Mouse (Mus musculus) heart, postnatal 14 days (tissue): Measurements from ENCODE around the gene Lce3a. TPM values are rescaled to one million over a fixed set of nuclear protein-coding genes. Genes with fewer than 3 reads are reported as not detected.
A peak's percentile ranks its signal among the peaks of the same experiment; 100 is the strongest.

Source experiments
- DNase-seq, 2 experiments: peaks; one replicate each; pipeline ENCODE4 v3.0.0; 2021 to 2022
- intact Hi-C: fragments of 180-260 bp; cut with DNase I; formaldehyde crosslinking; loops from one replicate; pipeline ENCODE4 v1.15.1; 2025
- long read RNA-seq, 2 experiments: library from polyadenylated mRNA; stranded (forward); transcript quantifications; one replicate each; pipeline ENCODE4 v2.0.0; 2021
- total RNA-seq, 2 experiments: library from RNA; stranded (reverse); gene quantifications; 2 replicates each; pipeline ENCODE4 v1.2.3; 2021

The Lce3a gene
- not detected for total RNA-seq
- long read RNA-seq, experiment 1, result 0 reads
- long read RNA-seq, experiment 2, result 0 reads

GRCm38 (mm10) chr3:92926130-92926529 is at the start of gene Lce3a:
TSS of gene Lce3a (minus strand) at chr3:92926230.
- intact Hi-C loops, result no loop called here
- DNase-seq, result no peak

DNA sequence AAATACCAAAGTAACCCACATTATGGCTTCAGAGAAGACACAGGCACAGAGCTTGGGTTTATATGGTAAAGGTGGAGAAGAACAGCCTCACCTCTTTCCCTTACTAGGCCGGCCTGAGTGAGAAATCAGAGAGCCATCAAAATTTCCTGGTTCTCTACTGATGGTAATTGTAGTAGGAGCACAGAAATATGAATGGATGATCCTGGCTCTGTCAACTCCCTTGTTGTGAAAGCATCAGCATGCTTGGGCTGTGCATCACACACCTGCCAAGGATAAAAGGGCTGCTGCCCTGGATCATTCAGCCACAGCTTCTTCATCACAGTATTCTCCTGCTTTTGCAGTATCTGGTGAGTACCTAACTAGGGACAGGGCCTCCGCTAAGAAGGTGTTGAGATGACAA is 40.7 kb upstream of the Lce3a start, which contains the start of gene Lce3e:
Gene Lce3e (plus strand): TSS at position 301 of the 400 bp plus-strand sequence.
- intact Hi-C loops, result no loop called here
- DNase-seq, result no peak

- intact Hi-C loops, result no loop called here
- no peak for DNase-seq
These were observed 31.1 kb upstream of the Lce3a start, which contains the start of gene Lce3d for GRCm38 (mm10) chr3:92957090-92957489. TSS of gene Lce3d (plus strand) at chr3:92957390.

DNA sequence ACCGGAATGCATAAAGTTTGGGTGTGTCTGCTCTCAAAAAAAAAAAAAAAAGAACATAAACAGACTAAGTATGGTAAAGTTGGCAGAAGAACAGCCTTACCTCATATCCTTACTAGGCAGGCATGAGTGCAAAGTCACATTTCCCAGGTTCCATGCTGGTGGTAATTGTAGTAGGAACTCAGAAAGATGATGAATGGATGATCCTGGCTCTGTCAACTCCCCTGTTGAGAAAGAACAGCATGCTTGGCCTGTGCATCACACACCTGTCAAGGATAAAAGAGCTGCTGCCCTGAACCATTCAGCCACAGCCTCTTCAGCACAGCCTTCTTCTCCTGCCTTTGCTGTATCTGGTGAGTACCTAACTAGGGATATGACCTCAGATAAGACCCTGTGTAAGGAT is 18.2 kb upstream of the Lce3a start, which contains the start of gene Lce3c:
Gene Lce3c (plus strand): TSS at position 301 of the 400 bp plus-strand sequence.
- intact Hi-C loops, result no loop called here

GRCm38 (mm10) chr3:92932679-92933078 is 6.6 kb upstream of the Lce3a start, which contains the start of gene Lce3b:
TSS of gene Lce3b (plus strand) at chr3:92932979.
- no peak for DNase-seq
- intact Hi-C loops, result no loop called here

More for the DNA sequence above, 18.2 kb upstream of the Lce3a start, which contains the start of gene Lce3c:
- no peak for DNase-seq

DNA sequence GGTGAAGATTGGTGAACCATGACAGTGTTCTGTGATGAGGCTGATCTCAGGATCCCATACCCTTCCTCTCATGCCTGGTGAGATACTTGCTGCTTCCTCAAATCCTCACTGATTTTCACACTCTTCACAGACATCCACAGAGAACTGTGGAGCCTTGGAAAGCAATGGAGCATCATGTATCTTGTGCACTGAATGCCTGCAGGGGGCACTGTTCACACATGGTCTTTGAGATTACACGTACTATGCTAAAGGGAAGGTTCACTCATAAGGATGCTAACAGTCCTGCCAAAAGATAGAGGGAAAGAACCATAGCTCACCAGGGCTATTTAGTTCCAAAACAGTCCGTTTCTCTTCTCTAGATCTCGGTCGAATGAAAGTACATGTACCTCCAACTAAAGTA is 5.7 kb downstream of the Lce3a start:
- intact Hi-C loops, result no loop called here
- DNase-seq, result peak in 1 of 2 experiments; percentile 2

- peak in 1 of 2 experiments; percentile 17 for DNase-seq
- intact Hi-C loops, result loop anchor here (10.0 kb wide), 2 partner anchors 117 to 497 kb away; no protein-coding TSS in a partner anchor
These were observed 18.5 kb downstream of the Lce3a start for GRCm38 (mm10) chr3:92907571-92907970.

GRCm38 (mm10) chr3:92905182-92905581 is 20.8 kb downstream of the Lce3a start:
- DNase-seq, result no peak
- intact Hi-C loops, result loop anchor here (10.0 kb wide), 2 partner anchors 120 to 500 kb away; no protein-coding TSS in a partner anchor

DNA sequence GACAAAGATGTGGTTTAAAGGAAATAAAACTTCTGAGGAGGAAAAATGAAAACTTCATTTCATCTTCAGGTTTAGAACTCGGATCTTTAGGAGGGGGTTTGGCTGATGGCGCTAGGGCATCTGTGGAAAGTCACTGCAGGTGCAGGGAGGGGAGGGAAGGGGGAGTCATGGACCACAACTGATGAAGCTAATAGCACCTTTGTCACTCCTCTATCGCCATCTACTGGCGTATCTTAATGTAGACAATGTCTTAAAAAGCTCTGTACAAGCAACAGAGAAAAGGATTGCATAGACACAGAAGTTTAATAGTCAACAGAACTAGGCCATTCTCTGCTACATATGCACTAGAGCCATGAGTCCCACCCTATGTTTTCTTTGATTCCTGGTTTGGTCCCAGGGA is 22.4 kb downstream of the Lce3a start:
- DNase-seq, result no peak
- intact Hi-C loops, result loop anchor here (10.0 kb wide), 2 partner anchors 121 to 501 kb away; no protein-coding TSS in a partner anchor

DNA sequence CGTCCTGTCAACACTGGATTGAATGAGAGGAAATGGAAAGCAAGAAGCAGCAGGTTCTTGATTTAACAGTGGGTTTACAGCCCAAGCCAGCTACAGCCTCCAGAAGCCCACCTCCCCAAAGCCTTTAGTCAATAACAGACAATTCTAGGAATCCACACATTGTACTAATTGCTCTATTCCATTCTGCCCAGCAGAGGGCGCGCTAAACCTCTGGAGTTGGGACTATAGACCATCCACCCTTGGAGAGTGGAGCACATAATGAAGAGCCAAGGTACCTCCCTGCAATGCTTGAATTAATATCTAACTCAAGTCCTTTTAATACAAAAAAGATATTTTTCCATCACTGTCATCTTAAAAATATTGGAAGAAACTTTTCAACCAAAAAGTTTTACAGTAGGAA is 23.0 kb downstream of the Lce3a start:
- intact Hi-C loops, result loop anchor here (10.0 kb wide), 2 partner anchors 122 to 502 kb away; no protein-coding TSS in a partner anchor
- peak; percentile 4 to 20 for DNase-seq

- intact Hi-C loops, result no loop called here
- no peak for DNase-seq
These were observed 31.5 kb downstream of the Lce3a start for GRCm38 (mm10) chr3:92894489-92894888.

DNA sequence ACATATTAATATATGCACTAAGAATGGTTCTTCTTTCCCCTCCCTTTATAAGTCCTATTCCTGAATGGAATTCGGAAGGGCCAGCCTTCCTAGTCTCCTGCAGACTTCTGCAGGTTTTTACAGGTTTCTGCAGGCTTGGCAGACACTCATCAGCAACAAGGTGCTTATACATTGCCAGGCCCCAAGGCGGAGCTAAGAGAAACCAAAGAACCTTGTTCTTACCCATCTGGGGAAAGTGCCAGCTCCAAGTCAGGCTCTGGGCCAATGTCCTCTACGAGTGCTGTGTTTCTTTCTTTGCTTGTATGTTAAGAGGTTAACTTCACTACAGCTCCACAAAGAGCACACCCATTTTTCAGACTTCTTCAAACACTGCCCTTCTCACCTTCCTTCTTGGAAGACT is 32.0 kb downstream of the Lce3a start:
- intact Hi-C loops, result no loop called here
- DNase-seq, result no peak

Other genes with a start within 250 kb of the Lce3a start
- not detected for gene Lce1c, start 247.0 kb downstream of the Lce3a start, total RNA-seq
- not detected for gene Lce1d, start 239.0 kb downstream of the Lce3a start, total RNA-seq
- not detected for gene Lce1e, start 217.2 kb downstream of the Lce3a start, total RNA-seq
- gene Lce1f, start 205.9 kb downstream of the Lce3a start, total RNA-seq, result not detected
- gene Gm38119, start 187.1 kb downstream of the Lce3a start, total RNA-seq, result not detected
- not detected for gene Lce1g, start 173.9 kb downstream of the Lce3a start, total RNA-seq
- not detected for gene Lce1h, start 161.2 kb downstream of the Lce3a start, total RNA-seq
- not detected for gene Lce1i, start 147.3 kb downstream of the Lce3a start, total RNA-seq
- not detected for gene Lce1j, start 135.7 kb downstream of the Lce3a start, total RNA-seq
- gene Lce1k, start 118.3 kb downstream of the Lce3a start, total RNA-seq, result not detected
- gene Kprp, start 99.0 kb downstream of the Lce3a start, total RNA-seq, result not detected
- not detected for gene Lce1l, start 74.9 kb downstream of the Lce3a start, total RNA-seq
- not detected for gene 2310050C09Rik, start 56.0 kb downstream of the Lce3a start, total RNA-seq
- gene Lce3b, start 6.7 kb upstream of the Lce3a start, total RNA-seq, result not detected
- gene Lce3c, start 18.3 kb upstream of the Lce3a start, total RNA-seq, result not detected
- not detected for gene Lce3d, start 31.2 kb upstream of the Lce3a start, total RNA-seq
- gene Lce3e, start 40.8 kb upstream of the Lce3a start, total RNA-seq, result not detected
- gene Lce3f, start 66.0 kb upstream of the Lce3a start, total RNA-seq, result not detected
- gene Crct1, start 89.5 kb upstream of the Lce3a start, total RNA-seq, result not detected
- not detected for gene Lce1m, start 92.8 kb upstream of the Lce3a start, total RNA-seq
- gene Gm4858, start 142.6 kb upstream of the Lce3a start, total RNA-seq, result not detected
- gene Crnn, start 218.6 kb upstream of the Lce3a start, total RNA-seq, result not detected